Mouse (Mus musculus) cerebellum, adult 9-10 months (tissue): ENCODE results near the gene Rnf40.
"Not testable (repeated sequence)": the region's sequence is repeated elsewhere in the genome, so short reads cannot be mapped to it uniquely, and the experiment has no call there.

Experiments
- DNase-seq: peaks from one replicate; pipeline ENCODE4 v3.0.0; 2022

Gene Rnf40

DNA sequence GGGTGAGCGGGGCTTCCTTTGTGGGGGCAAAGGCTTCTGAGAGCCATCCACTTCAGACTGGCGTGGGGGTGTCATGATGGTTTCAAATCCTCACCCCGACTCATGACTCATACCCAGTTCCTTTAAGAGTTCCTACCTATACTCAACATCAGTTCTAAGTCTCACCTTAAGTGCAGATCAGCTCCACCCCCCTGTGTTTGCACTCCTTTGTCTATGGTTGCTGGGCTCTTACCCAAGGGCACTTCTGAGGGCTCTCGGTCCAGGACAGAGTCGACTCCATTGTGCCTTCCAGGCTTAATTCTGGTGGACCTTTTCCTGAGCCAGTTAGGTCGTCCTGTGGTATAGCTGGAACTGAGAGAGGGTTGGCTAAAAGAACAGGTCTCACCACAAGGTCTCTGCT is 18.6 kb downstream of the Rnf40 start:
- no peak for DNase-seq

DNA sequence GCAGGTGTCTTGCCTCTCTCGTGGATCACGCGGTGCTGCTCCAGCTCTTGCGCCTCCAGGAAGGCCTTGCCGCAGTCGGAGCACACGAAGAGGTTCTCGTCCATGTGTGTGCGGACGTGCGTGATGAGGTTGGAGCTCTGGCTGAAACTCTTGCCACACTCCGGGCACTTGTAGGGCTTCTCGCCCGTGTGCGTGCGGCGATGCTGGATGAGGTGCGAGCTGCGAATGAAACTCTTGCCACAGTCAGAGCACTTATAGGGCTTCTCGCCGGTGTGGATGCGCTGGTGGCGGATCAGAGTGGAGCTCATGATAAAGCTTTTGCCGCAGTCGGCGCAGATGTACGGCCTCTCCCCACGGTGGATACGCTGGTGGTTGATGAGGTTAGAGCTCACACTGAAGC is 22.4 kb downstream of the Rnf40 start:
- DNase-seq = no peak

DNA sequence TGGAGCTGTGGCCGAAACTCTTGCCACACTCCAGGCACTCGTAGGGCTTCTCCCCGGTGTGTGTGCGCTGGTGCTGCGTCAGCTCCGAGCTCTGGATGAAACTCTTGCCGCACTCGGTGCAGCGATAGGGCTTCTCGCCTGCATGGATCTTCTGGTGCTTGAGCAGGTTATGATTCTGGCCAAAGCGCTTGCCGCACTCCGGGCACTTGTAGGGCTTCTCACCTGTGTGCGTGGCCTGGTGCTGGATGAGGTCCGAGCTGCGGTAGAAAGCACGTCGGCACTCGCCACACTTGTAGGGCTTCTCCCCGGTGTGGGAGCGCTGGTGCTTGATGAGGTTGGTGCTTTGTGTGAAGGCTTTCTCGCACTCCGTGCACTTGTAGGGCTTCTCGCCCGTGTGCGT is 23.0 kb downstream of the Rnf40 start:
- DNase-seq = no peak

DNA sequence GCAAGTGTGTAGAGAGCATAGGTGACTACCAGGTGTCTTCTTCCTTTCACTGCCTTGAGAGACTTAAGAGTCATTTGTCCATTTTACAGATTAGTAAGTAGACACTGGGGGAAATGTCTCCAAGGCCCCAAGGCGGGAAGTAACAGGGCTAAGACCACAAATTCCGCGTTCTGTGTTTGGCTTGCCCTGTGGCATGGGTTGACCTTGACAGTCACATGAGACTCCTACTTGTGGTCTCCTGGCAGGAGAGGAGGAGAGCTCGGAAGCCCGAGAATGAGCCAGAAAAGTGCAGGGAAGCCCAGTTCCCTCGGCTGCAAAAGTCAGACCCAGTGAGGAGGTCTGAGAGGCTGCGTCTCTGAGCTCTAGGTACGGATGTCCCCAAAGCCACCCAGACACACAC is 24.9 kb downstream of the Rnf40 start:
- DNase-seq = no peak

DNA sequence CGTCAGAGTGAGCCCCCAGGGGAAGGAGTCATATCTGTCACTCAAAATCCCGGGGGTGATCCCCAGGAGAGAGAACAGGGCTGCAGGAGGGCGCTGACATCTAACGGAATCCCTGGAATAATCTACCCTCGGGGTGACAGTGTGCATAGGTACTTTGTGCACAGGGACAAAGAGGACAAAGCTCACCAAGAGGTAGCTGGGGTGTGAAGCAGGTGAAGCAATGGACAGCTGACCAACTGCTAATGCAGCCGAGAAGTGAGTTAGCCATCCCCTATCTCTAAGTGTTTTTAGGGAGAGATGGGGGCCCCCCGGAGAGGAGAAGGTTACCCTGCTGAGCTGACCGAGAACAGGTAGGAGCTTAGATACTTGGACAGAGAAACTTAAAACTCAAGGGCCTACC is 25.5 kb downstream of the Rnf40 start:
- DNase-seq = no peak

DNA sequence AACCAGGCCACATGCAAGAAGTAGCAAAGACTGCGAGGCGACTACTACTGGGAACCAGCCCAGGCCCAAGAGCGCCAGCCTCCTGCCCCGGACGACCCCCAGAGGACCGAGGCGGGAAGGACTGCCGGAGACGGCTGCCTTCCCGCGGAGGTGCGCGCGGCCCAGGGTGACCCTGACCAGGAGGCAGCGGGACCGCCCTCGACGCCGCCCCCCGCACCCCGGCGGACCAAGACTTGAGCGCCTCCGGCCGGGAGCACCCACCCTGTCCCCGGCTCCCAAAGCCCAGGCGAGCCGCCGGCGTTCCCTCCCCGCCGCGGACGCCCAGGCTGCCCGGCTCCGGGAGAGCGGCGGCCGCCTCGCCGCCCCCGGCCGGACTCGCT is 25.9 kb downstream of the Rnf40 start:
- no peak for DNase-seq

DNA sequence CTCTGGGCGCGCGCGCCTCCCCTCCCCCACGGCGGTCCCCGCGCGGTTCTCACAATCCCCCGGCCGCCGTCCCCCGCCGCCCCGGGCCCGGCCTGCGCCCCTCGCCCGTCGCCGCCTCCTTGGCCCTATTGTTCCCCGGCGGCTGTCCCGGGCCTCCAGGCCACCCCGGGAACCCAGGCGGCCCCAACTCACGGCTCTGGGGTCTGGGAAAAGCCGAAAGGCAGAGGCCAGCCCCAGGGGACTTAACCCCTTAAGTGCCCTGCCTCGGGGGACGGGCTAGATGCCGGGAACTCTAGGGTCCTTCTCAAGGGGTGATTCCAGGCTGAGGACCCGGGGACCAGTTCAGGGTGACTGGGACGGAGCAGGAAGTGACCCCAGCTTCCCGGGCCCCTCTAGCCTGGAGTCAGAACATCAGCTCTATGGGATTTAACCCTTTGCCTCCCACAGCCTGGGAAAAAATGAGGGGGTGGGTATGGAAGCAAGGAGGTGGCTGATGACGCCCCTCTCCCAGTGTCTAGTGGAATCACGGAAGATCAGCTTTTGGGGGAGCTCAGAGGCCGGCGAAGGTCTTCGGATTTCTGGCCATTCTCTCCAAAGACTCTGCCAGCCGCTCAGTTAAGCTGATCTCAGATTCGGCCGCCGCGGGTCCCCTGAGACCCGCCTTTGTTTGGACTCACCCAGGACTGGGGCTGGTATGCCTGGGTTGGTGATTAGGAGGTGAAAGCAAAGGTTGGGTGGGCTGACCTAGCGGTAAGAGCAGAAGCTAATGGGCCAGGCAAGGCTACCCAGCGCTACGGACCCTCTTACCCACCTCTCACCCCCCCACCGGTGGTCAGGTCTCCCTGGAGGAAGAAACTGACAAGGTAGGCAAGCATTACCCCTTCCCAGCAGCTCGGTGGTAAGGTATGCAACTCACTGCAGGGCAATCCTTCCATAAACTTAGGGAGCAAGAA is 26.6 kb downstream of the Rnf40 start, which contains the start of gene Zfp629:
Zfp629 (minus strand) TSS at position 907 of the 953 bp plus-strand sequence.
- DNase-seq = peak; percentile 82

DNA sequence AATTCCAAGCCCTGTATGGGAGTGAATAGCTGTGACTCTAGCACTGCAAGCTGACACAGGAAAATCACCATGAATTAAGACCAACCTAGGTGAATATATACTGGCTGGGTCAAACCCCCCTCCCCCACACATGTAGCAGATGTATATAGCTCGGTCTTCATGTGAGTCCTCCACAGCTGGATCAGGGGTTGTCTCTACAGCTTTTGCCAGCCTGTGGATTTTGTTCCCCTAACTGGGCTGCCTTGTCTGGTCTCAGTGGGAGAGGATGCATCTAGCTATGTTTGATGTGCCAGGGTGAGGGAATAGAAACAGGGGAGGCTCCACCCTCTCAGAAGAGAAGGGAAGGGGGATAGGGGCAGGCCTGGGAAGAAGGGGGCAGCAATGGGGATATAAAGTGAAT is 27.8 kb downstream of the Rnf40 start:
- no peak for DNase-seq

DNA sequence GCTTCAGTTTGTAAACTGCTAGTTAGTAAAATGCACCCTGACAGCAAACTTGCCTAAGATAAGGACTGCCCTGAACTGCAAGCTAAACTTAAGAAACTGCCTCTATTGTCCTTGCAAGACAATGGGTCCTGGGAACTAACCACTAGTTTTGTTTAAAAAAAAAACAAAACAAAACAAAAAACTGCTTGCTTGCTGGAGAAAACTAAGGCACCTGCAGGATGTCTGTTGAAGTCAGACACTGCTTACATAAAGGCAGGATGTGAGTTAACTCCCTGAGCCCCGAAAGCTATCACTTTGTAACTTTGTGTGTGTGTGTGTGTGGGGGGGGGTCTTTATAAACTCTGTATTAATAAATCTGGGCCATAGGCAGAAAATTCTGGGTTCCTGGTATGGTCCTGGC is 28.3 kb downstream of the Rnf40 start:
- DNase-seq = no peak

DNA sequence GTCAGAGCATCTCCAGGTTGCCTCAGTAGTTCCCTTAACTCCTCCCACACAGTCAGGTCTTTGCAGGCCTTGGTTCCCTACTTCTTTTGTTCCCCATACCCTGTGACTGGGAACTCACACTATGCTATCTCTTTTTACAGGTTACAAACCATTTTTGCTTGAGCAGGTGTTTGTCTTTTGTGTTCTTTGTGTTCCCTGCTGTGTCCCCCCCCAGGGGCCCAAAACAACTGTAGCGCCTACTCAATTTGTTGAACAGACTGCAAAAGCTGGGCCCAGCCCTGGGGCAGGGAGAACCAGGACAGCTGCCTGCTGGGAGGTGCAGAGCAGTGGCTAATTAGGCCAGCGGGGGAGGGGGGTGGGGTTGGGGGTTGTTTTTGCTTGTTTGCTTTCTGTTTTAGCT is 29.4 kb downstream of the Rnf40 start:
- DNase-seq = peak; percentile 7

DNA sequence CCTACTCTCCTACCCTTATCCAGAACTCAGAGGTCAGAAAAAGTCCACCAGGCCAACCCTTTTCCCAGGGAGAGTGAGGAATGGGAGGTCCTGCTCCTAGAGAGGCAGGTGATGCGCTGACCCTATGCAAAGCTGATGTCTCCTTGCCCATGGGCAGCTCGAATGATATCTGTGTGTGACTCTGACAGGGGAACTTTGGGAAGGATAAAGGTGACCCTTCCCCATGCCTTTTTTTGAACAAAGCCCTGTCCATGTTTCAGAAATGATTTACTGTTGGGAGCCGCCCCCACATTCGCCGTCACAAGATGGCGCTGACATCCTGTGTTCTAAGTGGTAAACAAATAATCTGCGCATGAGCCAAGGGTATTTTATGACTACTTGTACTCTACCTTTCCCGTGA is 29.8 kb downstream of the Rnf40 start:
- DNase-seq = peak; percentile 4

DNA sequence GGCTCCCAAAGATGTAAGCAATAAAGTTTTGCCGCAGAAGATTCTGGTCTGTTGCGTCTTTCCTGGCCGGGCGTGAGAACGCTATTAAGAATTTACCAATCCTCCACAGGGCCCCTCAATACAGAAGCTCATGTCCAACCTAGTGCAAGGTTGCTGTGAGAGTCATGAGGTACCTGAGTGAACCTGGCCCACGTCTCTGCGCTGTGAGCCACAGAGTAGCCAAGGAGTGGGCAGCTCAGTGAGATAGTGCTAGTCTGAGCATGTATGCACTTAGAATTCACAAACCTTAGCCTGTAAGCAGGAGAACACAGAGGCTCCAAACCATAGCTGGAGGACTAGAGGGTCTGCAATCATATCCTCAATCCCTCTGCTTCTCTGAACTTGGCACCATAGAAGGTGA is 37.5 kb downstream of the Rnf40 start:
- no peak for DNase-seq

DNA sequence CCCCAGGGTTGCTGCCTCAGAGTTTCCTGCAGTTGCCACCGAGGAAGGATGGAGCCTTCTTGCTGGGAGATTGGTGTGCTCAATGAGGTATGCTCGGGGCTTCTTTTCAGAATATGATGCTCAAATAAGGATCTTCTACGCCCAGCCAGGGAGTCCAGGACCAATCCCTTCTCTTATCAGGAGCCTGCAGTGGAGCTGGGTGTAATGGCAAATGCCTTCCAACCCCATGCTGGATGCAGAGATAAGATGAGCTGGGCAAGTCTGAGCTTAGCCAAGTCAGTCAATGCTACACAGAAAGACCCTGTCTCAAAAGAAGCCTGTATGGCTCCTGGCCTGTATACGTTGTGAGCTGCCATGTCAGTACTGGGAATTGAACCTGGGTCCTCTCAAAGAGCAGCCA is 37.9 kb downstream of the Rnf40 start:
- no peak for DNase-seq

DNA sequence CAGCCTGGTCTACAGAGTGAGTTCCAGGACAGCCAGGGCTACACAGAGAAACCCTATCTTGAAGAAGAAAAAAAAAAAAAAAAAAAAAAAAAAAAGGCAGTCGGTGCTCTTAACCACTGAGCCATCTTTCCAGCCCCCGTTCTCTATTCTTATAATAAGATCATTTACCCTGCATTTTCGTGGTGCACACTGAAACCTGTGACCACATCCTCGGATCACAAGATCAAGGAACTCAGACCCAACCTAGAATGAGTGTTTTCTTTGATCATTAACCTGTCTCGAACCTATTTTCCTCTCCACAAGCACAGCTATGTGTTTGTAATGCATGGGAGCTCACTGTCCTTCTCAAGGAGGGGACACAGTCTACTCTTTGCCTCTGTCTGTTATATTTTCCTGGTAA is 40.1 kb downstream of the Rnf40 start:
- DNase-seq = no peak

DNA sequence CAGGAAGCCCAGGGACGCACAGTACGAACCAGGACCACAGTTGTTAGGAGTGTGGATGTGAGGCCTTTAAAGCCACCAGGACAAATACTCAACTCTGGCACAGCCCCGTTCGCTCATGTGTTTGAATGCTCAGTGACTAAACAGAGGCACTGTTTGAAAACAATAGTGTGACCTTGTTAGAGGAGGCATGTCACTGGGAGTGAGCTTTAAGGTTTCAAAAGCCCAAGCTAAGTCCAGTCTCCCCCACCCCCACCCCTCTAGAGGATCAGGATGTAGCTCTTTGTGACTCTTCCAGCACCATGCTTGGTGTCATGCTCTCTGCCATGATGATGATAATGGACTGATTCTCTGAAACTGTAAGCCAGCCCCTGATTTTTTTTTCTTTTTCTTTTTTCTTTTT is 42.8 kb downstream of the Rnf40 start:
- DNase-seq = no peak

DNA sequence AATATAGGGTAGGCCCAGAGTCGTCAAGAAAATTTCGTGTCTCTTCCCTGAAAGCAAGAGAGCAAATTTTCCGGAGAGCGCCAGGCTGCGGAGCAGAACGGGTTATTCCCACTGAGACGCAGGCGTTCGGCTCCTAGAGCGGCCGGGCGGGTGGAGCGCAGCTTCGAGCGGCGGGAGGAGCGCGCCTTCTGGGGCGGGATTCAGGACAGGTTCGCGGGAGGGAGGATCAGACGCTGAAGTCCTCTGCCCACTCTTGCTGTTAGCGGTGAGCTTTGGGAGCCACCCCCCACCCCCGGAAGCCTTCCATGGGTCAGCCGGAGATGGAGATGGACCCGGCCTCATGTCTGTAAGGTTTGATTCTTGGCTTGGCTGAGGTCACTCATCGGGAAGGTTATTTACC is 48.4 kb downstream of the Rnf40 start:
- DNase-seq = peak; percentile 76

DNA sequence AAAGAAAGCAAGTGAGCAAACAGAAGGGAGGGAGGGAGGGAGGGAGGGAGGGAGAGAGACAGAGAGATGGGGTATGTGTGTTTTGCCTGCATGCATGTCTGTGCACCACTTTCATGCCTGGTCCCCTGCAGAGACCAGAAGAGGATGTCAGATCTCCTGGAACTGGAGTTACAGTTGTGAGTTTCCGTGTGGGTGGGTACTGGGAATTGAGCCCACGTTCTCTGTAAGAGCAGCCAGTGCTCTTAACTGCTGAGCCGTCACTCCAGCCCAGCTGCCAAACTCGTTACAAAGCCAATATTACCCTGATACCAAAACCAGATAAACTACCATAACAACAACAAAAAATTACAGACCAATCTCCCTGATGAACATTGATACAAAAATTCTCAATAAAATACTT is 52.7 kb downstream of the Rnf40 start:
- DNase-seq = no peak

DNA sequence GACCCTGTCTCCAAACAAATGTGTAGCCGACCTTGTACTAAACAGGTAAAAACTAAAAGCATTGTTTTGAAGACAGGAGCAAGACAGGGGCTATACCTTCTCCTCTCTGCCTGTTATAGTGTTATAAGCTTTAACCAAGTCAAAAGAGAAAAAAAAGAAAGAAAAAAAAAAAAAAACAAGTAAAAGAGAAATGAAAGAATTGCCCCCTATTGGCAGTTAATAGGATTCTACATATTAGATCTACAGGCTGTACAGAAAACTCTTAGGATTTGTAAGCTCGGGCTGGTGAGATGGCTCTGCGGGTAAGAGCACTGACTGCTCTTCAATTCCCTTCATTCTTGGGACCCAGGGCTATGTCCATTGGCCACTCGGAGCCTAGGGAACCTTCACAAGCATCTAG is 53.7 kb downstream of the Rnf40 start:
- no peak for DNase-seq

DNA sequence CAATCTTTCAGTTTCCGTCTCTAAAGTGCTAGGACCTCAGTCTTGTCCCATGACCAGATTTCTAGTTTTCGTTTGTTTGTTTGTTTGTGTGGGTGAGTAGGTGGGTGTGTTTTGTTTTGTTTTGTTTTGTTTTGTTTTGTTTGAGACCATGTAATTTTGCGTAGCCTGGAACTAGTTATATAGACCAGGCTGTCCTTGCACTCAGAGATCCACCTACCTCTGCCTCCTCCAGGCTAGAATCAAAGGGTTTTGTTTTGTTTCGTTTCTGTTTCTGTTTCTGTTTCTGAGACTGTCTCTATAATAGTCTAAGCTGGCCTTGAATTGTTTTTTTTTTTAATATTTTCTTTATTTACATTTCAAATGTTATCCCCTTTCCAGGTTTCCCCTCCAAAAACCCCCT is 57.8 kb downstream of the Rnf40 start:
- no peak for DNase-seq

DNA sequence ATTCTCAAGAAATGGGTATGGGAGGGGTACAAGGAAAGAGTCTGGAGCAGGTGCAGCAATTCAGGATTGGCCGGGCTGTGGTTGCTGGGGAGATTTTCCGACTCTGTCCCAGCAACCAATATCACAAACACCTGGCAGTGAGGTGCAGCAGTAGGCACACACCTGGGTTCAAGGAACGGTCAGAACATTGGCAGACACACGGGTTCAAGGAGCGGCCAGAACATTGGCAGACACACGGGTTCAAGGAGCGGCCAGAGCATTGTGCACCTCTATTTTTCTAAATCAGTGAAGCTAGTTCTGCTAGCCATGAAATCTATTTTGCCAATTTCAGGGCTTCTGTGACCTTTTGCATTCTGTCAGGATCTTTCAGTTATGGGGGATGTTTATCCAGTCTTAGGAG is 59.0 kb downstream of the Rnf40 start:
- DNase-seq = not testable (repeated sequence)

DNA sequence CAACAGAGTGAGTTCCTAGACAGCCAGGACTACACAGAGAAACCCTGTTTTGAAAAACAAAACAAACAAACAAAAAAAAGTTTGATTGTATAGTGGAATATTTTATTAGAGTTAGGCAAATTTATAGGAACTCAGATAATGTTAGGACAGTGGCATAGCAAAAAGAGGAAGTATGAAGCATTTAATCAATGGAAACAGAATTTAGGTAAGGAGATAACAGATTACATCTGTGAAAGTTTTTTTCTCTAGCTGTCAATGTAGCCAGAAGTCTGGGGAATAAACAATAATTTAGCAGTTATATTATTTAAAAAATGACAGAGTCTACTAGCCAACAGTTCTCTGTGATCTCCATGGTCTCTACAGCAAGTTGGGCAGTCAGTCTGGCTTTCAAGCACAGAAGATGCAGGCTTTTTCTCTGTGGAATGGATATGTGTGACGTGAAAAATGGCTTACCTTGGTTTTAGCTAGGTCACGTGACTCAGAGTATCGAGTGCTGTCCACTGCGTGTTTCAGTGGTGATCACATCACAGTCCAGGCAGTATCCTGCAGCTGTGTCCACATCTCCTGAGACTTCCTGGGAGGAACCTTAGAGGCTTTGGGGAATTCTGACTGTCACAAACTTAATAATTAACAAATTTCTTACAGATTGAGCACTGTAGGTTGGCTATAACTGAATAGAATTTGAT is 60.1 kb downstream of the Rnf40 start:
- DNase-seq = no peak

DNA sequence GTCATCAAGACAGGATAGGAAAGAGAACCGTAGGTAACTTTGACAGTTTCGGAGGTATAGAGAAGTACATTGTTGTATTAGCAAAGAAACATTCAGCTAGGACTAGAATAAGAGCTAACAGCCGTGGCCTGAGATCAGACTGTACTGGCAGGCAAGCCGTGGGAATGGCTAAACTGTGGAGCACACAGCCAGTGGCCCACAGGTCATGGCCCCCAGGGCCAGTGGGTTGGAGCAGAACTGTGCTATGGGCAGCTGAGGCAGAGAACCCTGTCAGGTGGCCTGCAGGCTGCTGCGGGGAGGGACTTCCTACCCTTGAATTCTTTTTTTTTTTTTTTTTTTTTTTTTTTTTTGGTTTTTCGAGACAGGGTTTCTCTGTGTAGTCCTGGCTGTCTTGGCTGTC is 60.6 kb downstream of the Rnf40 start:
- DNase-seq = no peak

DNA sequence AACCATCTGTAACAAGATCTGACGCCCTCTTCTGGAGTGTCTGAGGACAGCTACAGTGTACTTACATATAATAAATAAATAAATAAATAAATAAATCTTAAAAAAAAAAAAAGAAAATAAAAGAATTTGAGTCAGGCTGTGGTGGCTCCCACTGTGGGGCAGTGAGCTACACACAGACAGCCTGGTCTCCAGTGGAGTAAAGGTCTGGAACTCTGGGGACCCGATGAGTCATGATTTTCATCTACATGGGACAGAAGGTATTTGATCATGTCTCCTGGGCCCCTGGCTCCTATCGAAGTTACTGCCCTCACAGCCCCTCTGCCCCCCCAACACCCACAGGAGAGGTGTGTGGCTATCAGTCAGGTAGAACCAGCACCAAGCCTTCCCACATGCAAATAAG is 63.1 kb downstream of the Rnf40 start:
- no peak for DNase-seq

DNA sequence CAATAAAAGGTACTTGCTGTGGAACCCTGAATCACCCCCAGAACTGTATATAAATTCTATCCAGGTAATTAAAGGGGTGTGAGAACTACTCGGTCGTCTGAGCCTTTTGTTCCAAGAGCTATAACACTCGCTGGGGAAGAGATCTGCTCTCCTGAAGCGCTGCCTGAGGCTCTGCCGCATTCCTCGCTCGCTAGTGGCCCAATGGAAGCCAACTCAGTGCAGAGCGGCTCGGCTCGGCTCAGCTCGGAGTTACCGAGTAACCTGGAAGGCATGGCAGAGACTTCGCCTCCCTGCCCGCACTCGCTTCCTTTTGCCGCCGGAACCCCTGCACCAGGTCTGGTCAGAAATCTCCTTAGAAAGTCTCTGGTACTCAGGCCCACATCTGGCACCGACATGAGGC is 63.5 kb downstream of the Rnf40 start:
- no peak for DNase-seq

DNA sequence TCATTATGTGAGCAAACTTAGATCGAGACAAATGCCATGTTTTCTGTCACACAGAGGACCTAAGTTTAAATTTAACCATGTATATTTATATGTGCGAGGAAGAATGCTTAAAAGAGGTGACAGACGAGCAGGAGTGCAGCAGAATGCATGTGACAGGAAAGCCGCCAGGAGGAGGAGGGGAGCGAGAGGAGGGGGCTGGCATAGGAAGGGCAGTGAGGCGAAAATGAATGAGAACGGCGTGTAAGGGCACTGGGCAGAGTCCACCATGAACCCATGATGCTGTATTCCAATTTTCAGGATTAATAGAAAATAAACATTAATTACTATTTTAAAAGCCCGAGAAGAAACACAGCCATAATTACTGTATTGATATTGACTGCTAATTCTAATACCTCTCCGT is 65.8 kb downstream of the Rnf40 start:
- DNase-seq = no peak
